Mouse (Mus musculus): ENCODE data around the gene Impad1.

GRCm38 (mm10) chr4:4822119-4822518 is 29.0 kb upstream of the Impad1 start:
- TF ChIP-seq EP300 (IDR thresholded peaks at IDR 0.05): no peak
- TF ChIP-seq CTCF (IDR thresholded peaks at IDR 0.05): no peak
